Mouse (Mus musculus): Measurements from ENCODE around the gene Ftl1. TPM values are rescaled to one million over a fixed set of nuclear protein-coding genes. Genes with fewer than 3 reads are reported as not detected.
A peak's percentile ranks its signal among the peaks of the same experiment; 100 is the strongest.
"Not testable (repeated sequence)": the region's sequence is repeated elsewhere in the genome, so short reads cannot be mapped to it uniquely, and the experiment has no call there.

The Ftl1 gene
- total RNA-seq, 2 experiments from 2014 or later = 987 to 1,622 TPM

GRCm38 (mm10) chr7:45478774-45479173 lies 19.1 kb upstream of the Ftl1 start:
- no peak for ATAC-seq (replicated peaks; ENCODE audit: low FRiP score, poor library complexity, severe bottlenecking)

GRCm38 (mm10) chr7:45477003-45477402 lies 17.3 kb upstream of the Ftl1 start:
- peak; percentile 87 for ATAC-seq (replicated peaks; ENCODE audit: low FRiP score, poor library complexity, severe bottlenecking)

DNA sequence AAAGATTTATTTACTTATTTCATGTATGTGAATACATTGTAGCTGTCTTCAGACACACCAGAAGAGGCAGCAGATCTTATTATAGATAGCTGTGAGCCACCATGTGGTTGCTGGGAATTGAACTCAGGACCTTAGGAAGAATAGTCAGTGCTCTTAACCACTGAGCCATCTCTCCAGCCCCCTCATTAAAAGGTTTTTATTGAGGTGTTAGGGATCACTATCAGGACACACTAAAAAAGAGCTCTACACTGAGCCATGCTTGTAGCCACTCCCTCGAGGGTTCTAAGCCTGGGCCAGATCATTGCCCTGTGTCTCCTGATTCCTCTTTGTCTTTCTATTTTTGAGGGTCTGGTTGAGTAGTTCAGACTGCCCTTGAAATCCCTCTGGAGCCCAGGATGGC lies 16.8 kb upstream of the Ftl1 start:
- ATAC-seq (replicated peaks; ENCODE audit: low FRiP score, poor library complexity, severe bottlenecking) = no peak

DNA sequence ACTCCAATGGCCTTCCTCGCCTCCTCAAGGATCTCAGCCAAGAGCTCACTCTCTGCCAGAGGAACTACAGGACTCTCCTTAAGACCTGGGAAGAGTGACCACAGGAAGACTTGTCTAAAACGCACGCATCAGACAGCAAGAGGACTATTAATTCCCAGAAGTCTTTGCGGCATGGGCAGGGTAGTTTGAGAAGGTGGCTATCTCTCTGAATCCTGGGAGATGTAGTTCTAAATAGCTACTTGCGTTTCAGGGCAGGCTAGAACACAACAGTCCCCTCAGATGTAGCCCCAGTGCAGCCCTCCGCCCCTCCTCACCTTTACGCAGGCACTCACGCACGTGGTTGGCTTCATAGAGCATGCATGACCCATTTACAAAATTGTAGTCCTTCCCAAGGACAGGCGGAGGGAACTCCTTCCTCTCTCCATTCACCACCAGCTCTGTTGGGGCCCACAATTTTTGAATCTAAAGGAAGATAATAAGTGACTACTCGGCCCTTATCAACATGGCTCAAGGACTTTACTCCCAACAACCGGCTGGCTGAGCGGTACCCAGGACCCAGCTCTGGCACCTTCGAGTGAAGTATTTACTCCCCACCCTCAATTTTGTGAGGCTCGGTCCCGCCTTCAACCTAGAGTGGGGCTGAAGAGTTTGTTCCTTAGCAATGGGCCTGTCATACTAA lies 15.7 kb upstream of the Ftl1 start:
- ATAC-seq (replicated peaks; ENCODE audit: low FRiP score, poor library complexity, severe bottlenecking) = no peak

DNA sequence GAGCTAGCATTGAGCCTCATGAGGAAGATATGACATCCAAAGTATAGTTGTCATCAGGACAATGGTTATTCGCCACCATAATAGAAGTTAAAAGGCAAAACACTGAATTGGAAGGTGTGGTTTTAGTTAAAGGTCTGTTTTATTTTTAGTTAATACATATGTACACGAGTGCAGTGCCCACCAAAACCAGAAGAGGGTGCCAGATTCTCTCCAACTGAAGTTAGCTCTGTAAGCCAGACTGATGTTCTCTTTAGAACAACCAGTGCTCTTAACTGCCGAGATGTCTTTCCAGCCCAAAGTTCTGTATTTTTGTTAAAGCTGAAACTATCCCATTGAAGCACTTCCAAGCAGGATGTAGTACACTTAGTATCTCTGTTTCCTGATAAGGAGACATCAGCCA lies 11.2 kb upstream of the Ftl1 start:
- peak; percentile 64 for ATAC-seq (replicated peaks; ENCODE audit: low FRiP score, poor library complexity, severe bottlenecking)

GRCm38 (mm10) chr7:45467090-45467670 lies 7.5 kb upstream of the Ftl1 start:
- ATAC-seq (replicated peaks; ENCODE audit: low FRiP score, poor library complexity, severe bottlenecking) = no peak; the same call in 1 of the 2 replicates

DNA sequence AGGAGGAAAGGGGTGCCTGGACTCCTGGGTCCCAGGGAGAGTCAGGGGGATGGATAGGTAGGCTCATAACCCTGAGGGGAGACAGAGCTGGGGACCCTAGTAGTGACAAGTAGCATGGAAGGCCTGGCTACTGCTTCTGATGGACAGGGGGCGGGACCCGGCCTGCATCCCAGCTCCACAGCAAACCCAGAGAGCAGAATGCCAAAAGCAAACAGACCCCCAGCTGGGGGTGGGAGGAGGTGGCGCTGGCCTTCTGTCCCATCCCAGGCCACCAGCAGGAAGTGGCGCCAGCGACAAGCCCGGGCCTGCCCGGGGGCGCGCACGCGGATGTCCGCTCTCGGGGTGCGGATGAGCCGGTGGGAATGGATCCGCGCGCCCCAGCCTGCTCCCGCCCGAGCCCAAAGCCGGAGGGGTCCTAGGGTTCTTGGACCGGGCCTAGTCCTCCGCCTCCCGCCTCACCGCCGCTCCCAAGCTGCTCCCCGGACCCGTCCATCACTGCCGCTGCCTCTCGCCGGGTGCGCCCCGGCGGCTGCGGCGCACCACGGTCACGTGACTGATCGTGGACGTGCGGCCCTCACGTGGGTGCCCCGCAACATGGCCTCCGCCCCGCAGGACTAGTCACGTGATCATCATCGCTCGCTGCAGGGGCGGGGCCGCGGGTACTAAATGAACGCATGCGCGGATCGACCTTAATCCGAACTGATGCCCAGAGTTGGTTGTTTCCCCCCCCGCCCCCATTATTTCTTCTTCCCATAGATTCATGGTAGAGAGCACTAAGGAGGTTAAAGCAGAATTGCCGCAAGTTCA lies 6.8 kb upstream of the Ftl1 start, which contains the start of gene Bax:
Gene Bax, minus strand, starts transcription at position 616 of the 807 bp plus-strand sequence.
- ATAC-seq (replicated peaks; ENCODE audit: low FRiP score, poor library complexity, severe bottlenecking) = peak; percentile 82

GRCm38 (mm10) chr7:45465549-45465948 lies 5.9 kb upstream of the Ftl1 start:
- ATAC-seq (replicated peaks; ENCODE audit: low FRiP score, poor library complexity, severe bottlenecking) = no peak

DNA sequence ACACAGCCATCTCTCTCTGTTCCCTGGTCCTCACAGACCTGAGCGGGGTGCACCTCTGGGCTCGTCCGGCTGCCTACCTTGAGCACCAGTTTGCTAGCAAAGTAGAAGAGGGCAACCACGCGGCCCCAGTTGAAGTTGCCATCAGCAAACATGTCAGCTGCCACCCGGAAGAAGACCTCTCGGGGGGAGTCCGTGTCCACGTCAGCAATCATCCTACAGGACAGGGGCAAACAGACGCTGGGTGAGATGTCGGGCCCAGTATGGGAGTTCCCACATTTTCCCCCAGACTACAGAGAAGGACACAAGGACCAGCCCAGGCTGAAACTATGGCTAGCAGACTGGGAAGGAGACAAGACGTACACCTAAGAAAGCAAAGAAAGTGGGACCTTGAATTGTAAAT lies 5.4 kb upstream of the Ftl1 start:
- ATAC-seq (replicated peaks; ENCODE audit: low FRiP score, poor library complexity, severe bottlenecking) = no peak

DNA sequence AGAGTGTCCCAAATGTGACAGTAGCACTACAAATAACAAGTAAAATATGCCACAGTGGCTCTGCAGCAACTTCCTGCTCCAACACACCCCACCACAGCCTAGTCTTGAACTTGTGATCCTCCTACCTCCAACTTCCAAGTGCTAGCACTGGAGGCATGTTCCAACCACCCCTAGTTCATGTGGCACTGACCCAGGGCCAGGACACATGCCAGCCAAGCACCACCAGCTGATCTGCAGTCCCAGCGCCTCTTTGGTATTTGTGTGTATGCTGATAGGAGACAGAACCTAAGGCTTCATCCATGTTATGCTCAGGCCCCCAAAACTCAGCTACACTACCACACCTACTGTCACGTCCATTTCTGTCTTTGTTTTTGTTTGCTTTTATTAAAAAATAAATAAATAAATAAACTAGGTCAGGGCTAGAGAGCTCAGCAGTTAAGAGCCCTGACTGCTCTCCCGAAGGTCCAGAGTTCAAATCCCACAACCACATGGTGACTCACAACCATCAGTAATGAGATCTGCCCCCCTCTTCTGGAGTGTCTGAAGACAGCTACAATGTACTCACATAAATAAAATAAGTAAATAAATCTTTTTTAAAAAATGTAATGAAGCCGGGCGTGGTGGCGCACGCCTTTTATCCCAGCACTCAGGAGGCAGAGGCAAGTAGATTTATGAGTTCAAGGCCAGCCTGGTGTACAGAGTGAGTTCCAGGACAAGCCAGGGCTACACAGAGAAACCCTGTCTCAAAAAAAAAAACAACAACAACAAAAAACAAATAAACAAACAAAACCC lies 4.5 kb upstream of the Ftl1 start:
- ATAC-seq (replicated peaks; ENCODE audit: low FRiP score, poor library complexity, severe bottlenecking) = no peak

- ATAC-seq (replicated peaks; ENCODE audit: low FRiP score, poor library complexity, severe bottlenecking) = not testable (repeated sequence)
Observed at GRCm38 (mm10) chr7:45462868-45463267, 3.2 kb upstream of the Ftl1 start.

DNA sequence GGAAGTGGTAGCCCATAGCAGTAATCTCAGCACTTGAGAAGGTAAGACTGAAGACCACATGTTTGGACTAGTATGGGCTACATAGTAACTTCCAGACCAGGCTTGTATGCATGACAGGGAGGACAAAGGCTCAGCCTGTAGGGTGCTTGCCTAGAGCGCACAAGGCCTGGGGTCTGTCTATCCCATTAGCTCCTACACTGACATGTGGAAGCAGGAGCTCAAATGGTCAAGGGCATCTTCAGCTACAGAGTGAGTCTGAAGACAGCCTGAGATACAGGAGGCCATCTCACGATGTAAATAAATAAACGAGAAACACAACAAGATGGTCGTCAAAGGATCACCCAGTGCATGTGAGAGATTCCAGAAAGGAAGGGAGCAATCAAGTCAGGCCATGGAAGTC lies 2.6 kb upstream of the Ftl1 start:
- no peak for ATAC-seq (replicated peaks; ENCODE audit: low FRiP score, poor library complexity, severe bottlenecking)

- ATAC-seq (replicated peaks; ENCODE audit: low FRiP score, poor library complexity, severe bottlenecking) = no peak
Observed at GRCm38 (mm10) chr7:45461781-45462180, 2.1 kb upstream of the Ftl1 start.

DNA sequence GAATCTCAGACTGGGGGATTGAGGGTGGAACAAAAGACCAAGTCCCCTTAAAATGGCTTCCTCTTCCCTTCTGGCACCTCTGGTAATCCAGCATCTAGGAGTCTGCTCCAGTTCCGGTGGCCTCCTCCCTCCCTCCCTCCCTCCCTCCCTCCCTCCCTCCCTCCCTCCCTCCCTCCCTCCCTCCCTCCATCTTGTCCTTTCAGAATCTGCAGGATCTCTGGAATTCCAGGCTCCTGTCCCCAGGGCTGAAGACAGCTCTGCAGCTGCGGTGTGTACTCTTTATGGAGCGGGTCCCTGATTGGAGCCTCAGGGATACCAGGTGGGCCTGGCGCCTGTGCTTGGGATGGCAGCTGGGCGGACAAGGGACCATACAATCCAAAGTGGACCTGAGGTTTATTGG lies 1.6 kb upstream of the Ftl1 start:
- ATAC-seq (replicated peaks; ENCODE audit: low FRiP score, poor library complexity, severe bottlenecking) = peak; percentile 8

- peak; percentile 74 for ATAC-seq (replicated peaks; ENCODE audit: low FRiP score, poor library complexity, severe bottlenecking)
Observed at GRCm38 (mm10) chr7:45460860-45461314, 1.2 kb upstream of the Ftl1 start.

DNA sequence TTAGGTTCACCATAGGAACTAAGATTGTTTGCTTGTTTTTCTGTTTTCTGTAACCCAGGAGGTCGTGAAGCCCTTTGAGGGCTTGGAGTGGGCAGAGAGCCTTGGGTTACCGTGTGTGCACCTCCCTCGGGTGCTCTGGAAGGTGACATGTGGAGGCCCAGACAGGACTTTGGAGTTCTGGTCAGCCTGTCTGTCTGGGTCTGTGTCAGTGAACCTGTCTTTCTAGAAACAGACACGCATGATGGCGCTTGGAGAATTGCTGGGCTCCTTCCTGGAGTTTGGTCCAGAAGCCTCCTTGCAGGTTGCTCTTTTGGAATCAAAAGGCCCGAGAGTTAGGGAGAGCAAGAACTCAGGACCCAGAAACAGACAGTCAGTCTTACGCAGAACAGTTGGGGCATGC lies 693 bp upstream of the Ftl1 start:
- peak; percentile 24 for ATAC-seq (replicated peaks; ENCODE audit: low FRiP score, poor library complexity, severe bottlenecking)

- ATAC-seq (replicated peaks; ENCODE audit: low FRiP score, poor library complexity, severe bottlenecking) = peak; percentile 8; the same call in 1 of the 2 replicates
Observed at GRCm38 (mm10) chr7:45458748-45459563, 728 bp downstream of the Ftl1 start.

DNA sequence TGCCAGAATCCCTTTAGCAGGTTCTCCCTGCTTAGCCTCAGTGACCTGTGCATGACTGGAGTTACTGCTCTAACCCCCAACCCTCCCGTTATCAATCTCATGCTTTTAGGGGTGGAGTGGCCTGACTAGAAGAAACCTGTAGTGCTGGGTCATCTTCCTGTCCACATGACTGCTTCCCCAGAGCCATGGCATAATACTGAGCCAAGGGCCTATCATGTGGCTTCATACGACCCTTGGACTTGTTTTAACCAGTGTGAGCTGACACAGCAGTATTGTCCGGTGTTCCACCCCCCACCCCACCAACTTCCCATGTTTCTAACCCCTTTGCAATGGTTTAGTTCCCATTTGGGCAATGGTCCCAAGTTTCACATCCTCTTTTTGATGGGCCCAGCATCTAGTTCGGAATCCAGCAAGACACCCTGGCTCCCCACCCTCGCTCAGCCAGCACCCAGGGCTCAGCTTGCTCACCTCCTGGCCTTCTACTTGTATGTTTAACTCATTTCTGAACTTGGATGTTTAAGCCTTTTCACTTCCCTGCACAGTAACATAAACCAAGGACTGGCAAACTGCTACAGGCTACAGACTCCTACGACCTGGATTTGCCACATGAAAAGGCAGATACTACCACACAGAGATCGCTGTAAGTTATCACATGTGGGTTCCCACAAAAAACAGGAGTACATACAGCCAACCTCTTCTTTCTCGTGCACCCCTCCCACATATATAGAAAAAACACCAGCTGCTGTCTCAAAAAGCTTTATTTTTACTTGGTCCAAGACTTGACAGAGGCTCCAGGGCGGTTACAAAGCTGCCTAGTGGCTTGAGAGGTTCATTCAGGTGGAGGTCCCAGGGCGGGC lies 2.3 kb downstream of the Ftl1 start:
- 0 out of 2 replicates have a peak, but pooled peaks have one; percentile 10 for ATAC-seq (replicated peaks; ENCODE audit: low FRiP score, poor library complexity, severe bottlenecking)

Data from erythroblast, adult 5-6 weeks (primary cell).